Mouse (Mus musculus): ENCODE results near the gene Zfp212. TPM values are rescaled to one million over a fixed set of nuclear protein-coding genes. Genes with fewer than 3 reads are reported as not detected.

Zfp212 gene
- polyA plus RNA-seq, 1 experiment from 2014 or later = 21.0 TPM

DNA sequence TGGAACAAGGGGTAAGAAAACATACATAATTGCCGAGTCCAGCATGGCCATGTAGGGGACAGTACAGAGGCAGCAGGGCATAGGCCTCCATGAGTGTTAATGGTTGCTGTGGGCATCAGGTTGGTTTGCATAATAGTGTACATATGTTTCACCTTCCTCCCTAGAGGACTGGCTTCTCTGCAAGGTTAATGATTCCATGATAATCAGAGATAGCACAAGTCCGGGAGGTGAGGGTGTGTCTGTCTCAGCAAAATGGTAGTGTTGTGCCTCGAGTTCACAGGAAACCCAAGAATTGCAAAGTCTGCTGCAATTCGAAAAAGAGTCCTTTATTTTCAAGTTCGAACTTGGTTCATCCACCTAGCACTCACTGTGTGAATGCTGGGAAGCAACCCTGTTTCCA is 3.2 kb upstream of the Zfp212 start:
- no peaks in the 10 kb centered on the region for H3K9me3 ChIP-seq (ENCODE audit: control insufficient read depth, low read length)
- H3K9ac ChIP-seq (replicated peaks; ENCODE audit: low read depth, low read length) = no peak overlapping the region
- H3K4me1 ChIP-seq (replicated peaks; ENCODE audit: control insufficient read depth, insufficient read depth, low read length) = peaks cover 10% of the 10 kb centered on the region
- H3K36me3 ChIP-seq (ENCODE audit: control insufficient read depth, insufficient read depth) = no peaks in the 10 kb centered on the region
- ATAC-seq = no peak
- H3K4me3 ChIP-seq (replicated peaks; ENCODE audit: low read length) = no peak overlapping the region
- WGBS = 79% methylated on average over 5 of the region's 5 CpGs
- no peaks in the 10 kb centered on the region for H3K27me3 ChIP-seq (replicated peaks; ENCODE audit: control insufficient read depth, insufficient read depth, low read length)
- H3K4me2 ChIP-seq (ENCODE audit: low read length) = no peak overlapping the region
- no peak overlapping the region for H3K27ac ChIP-seq (ENCODE audit: low read length)

DNA sequence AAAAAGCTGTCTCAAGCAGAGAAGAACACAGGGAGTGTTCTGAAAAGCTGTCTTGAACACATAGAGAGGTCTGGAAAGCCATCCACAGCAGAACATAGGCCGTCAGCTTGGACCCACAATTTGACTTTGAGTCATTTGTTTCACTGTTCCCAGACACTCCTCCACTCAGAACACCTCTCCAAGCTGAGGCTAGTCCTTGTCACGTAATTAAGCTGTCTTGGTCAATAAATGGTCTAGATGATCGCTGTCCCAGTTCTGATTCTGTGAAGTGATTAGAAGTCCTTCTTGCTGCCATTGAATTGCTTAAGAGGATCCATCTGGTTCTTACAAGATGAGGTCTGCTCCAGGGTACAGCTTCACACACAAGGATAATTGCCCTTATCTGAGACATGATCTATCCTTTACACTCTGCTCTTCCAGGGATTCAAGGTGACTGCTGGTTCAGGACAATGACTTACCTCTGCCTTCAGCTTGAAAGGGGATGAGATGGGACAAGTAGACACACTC is 1.5 kb upstream of the Zfp212 start:
- H3K4me2 ChIP-seq (ENCODE audit: low read length) = no peak overlapping the region
- no peak overlapping the region for H3K4me3 ChIP-seq (replicated peaks; ENCODE audit: low read length)
- ATAC-seq = no peak
- no peaks in the 10 kb centered on the region for H3K9me3 ChIP-seq (ENCODE audit: control insufficient read depth, low read length)
- H3K27ac ChIP-seq (ENCODE audit: low read length) = no peak overlapping the region
- no peaks in the 10 kb centered on the region for H3K27me3 ChIP-seq (replicated peaks; ENCODE audit: control insufficient read depth, insufficient read depth, low read length)
- H3K4me1 ChIP-seq (replicated peaks; ENCODE audit: control insufficient read depth, insufficient read depth, low read length) = peaks cover 12% of the 10 kb centered on the region
- no peak overlapping the region for H3K9ac ChIP-seq (replicated peaks; ENCODE audit: low read depth, low read length)
- H3K36me3 ChIP-seq (ENCODE audit: control insufficient read depth, insufficient read depth) = no peaks in the 10 kb centered on the region
- WGBS = 83% methylated on average over 3 of the region's 3 CpGs

DNA sequence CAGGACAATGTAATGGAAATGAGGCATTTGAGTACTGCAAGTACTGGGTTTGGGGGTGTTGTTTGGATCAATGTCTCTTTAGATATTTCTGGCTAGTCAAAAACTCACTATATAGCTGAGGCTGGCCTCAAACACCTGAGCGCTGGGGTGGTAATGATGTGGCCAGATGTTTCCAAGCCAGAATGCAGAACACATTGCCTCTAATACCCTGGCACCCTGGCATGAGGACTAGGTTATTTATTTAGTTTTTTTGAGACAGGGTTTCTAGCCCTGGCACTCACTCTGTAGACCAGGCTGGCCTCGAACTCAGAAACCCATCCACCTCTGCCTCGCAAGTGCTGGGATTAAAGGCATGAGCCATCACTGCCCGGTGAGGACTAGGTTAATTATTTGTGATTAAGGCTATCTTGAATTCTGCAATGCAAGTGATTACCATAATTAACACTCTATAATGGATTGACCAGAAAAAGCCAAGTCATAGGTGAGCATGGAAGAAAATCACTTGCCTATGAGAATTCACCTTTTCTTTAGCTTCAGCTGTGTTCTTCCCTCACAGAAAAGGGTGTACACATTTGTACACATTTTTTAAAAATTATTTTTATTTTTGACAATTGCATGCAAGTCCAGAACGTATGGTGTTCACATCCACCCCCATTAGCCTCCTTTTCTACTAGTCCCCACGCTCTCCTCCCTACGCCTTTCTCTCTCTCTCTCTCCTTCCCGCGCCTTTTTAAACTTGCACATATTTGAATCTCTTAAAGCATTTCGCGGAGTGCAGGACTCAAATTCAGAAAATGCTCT is 430 bp upstream of the Zfp212 start:
- no peaks in the 10 kb centered on the region for H3K36me3 ChIP-seq (ENCODE audit: control insufficient read depth, insufficient read depth)
- H3K9ac ChIP-seq (replicated peaks; ENCODE audit: low read depth, low read length) = peak overlapping the region; percentile 82
- peak overlapping the region; percentile 54 for H3K4me2 ChIP-seq (ENCODE audit: low read length)
- H3K27me3 ChIP-seq (replicated peaks; ENCODE audit: control insufficient read depth, insufficient read depth, low read length) = no peaks in the 10 kb centered on the region
- H3K27ac ChIP-seq (ENCODE audit: low read length) = peak overlapping the region; percentile 96
- peak overlapping the region; percentile 81 for H3K4me3 ChIP-seq (replicated peaks; ENCODE audit: low read length)
- peaks cover 12% of the 10 kb centered on the region for H3K4me1 ChIP-seq (replicated peaks; ENCODE audit: control insufficient read depth, insufficient read depth, low read length)
- 24% methylated on average over 11 of the region's 11 CpGs for WGBS
- no peak for ATAC-seq
- H3K9me3 ChIP-seq (ENCODE audit: control insufficient read depth, low read length) = no peaks in the 10 kb centered on the region

DNA sequence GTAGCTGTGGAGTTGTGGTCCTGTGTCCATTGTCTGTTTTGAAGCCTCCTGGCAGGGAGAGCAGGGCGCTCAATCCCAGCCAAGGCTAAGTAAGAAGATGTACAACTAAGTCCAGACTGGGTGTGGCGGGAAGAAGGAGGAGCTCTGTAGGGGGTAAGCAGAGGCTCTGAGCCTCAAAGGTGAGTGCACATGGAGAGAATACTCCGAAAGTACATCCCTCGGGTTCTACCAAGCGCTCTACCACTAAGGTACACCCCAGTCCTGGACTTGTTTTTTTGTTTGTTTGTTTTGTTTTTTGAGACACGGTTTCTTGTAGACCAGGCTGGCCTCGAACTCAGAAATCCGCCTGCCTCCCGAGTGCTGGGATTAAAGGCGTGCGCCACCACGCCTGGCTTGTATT is 22.2 kb downstream of the Zfp212 start:
- Histone ChIP-seq H3K4me2 (ENCODE audit: low read length) (peak overlapping the region; percentile 78), H3K4me3 (replicated peaks; ENCODE audit: low read length) (peak overlapping the region; percentile 44), H3K27me3 (replicated peaks; ENCODE audit: control insufficient read depth, insufficient read depth, low read length) (no peaks in the 10 kb centered on the region), H3K4me1 (replicated peaks; ENCODE audit: control insufficient read depth, insufficient read depth, low read length) (peaks cover 7% of the 10 kb centered on the region), H3K27ac (ENCODE audit: low read length) (no peak overlapping the region), H3K9ac (replicated peaks; ENCODE audit: low read depth, low read length) (no peak overlapping the region), H3K36me3 (ENCODE audit: control insufficient read depth, insufficient read depth) (no peaks in the 10 kb centered on the region), H3K9me3 (ENCODE audit: control insufficient read depth, low read length) (no peaks in the 10 kb centered on the region)
- ATAC-seq = no peak; the same call in 1 of the 2 replicates
- WGBS = 51% methylated on average over 12 of the region's 12 CpGs

DNA sequence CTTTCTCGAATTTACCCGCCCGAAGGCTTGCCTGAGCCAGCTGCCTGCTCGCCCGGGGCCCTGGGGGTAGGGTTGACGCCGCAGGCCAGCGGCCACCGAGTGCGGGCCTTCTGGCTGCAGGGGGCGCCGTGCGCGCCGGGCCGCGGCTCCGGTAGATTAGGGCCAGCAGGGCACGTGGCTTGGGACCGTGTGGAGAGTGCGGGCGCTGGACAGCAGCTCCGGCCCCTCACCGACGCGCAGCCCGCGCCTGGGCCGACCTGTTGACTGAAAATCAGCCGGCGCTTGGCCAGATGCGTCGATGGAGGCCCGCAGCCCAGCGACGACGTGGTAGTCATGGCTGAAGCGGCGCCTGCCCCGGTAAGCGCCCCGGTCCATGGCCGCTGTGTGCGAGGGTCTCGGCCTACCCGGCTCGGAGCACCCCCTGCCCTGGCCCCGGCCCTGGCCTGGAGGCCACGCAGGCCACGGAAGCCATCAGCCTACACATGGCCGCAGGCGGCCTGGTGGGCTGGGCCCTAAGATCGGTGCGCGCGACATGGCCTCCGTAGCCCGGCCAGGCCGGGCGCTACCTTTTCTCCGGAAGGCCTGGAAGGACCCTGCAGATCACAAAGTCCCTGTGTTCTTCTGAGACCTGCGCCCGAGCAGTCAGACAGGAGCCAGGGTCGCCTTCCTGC is 22.9 kb downstream of the Zfp212 start:
- H3K4me2 ChIP-seq (ENCODE audit: low read length) = peak overlapping the region; percentile 78
- H3K4me3 ChIP-seq (replicated peaks; ENCODE audit: low read length) = peak overlapping the region; percentile 44
- ATAC-seq = peak; percentile 85
- H3K27me3 ChIP-seq (replicated peaks; ENCODE audit: control insufficient read depth, insufficient read depth, low read length) = no peaks in the 10 kb centered on the region
- H3K27ac ChIP-seq (ENCODE audit: low read length) = 0 out of 2 replicates have a peak overlapping the region, but pooled peaks have one; percentile 9
- H3K9ac ChIP-seq (replicated peaks; ENCODE audit: low read depth, low read length) = peak overlapping the region; percentile 65
- 9% methylated on average over 63 of the region's 64 CpGs for WGBS
- peaks cover 7% of the 10 kb centered on the region for H3K4me1 ChIP-seq (replicated peaks; ENCODE audit: control insufficient read depth, insufficient read depth, low read length)
- no peaks in the 10 kb centered on the region for H3K9me3 ChIP-seq (ENCODE audit: control insufficient read depth, low read length)
- H3K36me3 ChIP-seq (ENCODE audit: control insufficient read depth, insufficient read depth) = no peaks in the 10 kb centered on the region

DNA sequence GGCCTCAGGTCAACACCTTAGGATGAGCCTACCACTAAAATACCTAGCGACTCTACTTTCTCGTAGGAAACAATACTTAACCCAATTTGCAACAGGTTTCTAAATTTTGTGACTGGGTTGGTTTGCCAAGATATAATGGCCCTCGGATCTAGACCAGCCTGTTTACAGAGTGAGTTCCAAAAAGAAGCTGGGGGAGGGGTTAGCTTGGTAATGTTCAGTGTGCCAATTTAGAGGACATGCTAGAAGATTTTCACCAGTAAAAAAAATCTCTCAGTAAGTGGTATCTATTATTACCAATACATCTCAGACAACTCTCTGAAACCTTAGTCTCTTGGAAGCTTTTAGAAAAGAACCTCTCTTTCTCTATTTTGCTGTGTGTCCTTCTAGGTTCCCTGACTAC is 23.4 kb downstream of the Zfp212 start:
- no peaks in the 10 kb centered on the region for H3K9me3 ChIP-seq (ENCODE audit: control insufficient read depth, low read length)
- no peak for ATAC-seq
- WGBS = 80% methylated on average over 3 of the region's 3 CpGs
- H3K27me3 ChIP-seq (replicated peaks; ENCODE audit: control insufficient read depth, insufficient read depth, low read length) = no peaks in the 10 kb centered on the region
- H3K4me2 ChIP-seq (ENCODE audit: low read length) = peak overlapping the region; percentile 78
- H3K27ac ChIP-seq (ENCODE audit: low read length) = no peak overlapping the region
- peak overlapping the region; percentile 44; the same call in 1 of the 2 replicates for H3K4me3 ChIP-seq (replicated peaks; ENCODE audit: low read length)
- peaks cover 7% of the 10 kb centered on the region for H3K4me1 ChIP-seq (replicated peaks; ENCODE audit: control insufficient read depth, insufficient read depth, low read length)
- no peak overlapping the region; the same call in 1 of the 2 replicates for H3K9ac ChIP-seq (replicated peaks; ENCODE audit: low read depth, low read length)
- no peaks in the 10 kb centered on the region for H3K36me3 ChIP-seq (ENCODE audit: control insufficient read depth, insufficient read depth)

DNA sequence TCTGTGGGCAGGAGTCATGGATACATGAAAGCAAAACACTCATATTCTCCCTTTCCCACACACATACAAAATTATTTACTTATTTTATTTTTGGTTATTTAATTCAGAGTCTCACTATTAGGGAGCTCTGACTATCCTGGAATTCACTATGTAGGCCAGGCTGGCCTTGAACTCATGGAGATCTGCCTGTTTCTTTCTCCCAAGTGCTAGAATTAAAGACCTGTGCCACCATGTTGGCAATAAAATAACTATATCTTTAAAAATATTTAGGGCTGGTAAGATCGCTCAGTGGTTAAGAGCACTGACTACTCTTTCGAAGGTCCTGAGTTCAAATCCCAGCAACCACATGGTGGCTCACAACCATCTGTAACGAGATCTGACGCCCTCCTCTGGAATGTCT is 27.1 kb downstream of the Zfp212 start:
- 94% methylated on average over 4 of the region's 4 CpGs for WGBS
- no peak for ATAC-seq
- no peaks in the 10 kb centered on the region for H3K27me3 ChIP-seq (replicated peaks; ENCODE audit: control insufficient read depth, insufficient read depth, low read length)

DNA sequence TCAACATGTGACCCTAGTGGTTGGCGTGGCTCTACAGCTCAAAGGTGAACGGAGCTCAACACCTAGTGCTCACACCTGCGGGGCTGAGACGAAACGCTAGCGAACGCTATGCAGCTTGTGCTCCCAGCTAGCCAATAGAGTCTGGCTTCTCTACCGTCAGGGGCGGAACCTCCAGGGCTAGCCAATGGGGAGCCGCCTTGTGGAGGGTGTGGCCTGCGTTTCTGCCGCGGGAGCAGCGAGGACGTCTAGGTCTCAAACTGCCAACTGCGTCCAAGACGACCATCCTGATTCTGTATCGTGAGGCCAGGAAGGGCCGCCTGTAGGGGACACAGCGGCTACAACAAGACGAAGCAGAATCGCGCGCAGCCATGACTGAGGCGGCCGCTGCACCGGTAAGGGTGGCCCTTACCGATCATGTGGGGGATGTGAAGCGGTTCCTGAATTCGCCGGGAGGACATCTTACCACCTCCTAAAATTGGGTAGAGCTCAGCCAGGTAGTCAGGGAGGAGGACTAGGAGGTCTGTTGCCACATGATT is 33.0 kb downstream of the Zfp212 start, which contains the start of gene Zfp956:
TSS of gene Zfp956 (plus strand) at position 200 of the 536 bp plus-strand sequence.
- Histone ChIP-seq H3K27ac (ENCODE audit: low read length) (peak within 1 kb of the TSS; percentile 63), H3K36me3 (ENCODE audit: control insufficient read depth, insufficient read depth) (0 out of 2 replicates have a peak, but pooled peaks cover 2% of the 10 kb centered on the region), H3K4me2 (ENCODE audit: low read length) (peak within 1 kb of the TSS; percentile 85), H3K4me1 (replicated peaks; ENCODE audit: control insufficient read depth, insufficient read depth, low read length) (peaks cover 11% of the 10 kb centered on the region), H3K9me3 (ENCODE audit: control insufficient read depth, low read length) (no peaks in the 10 kb centered on the region), H3K27me3 (replicated peaks; ENCODE audit: control insufficient read depth, insufficient read depth, low read length) (no peaks in the 10 kb centered on the region), H3K9ac (replicated peaks; ENCODE audit: low read depth, low read length) (peak within 1 kb of the TSS; percentile 75), H3K4me3 (replicated peaks; ENCODE audit: low read length) (peak within 1 kb of the TSS; percentile 71)
- WGBS = under 1% methylated on average over 31 of the region's 31 CpGs
- ATAC-seq = peak; percentile 100

More for the DNA sequence above, 27.1 kb downstream of the Zfp212 start:
- Histone ChIP-seq H3K4me3 (replicated peaks; ENCODE audit: low read length) (no peak overlapping the region), H3K36me3 (ENCODE audit: control insufficient read depth, insufficient read depth) (no peaks in the 10 kb centered on the region), H3K9me3 (ENCODE audit: control insufficient read depth, low read length) (no peaks in the 10 kb centered on the region), H3K4me2 (ENCODE audit: low read length) (no peak overlapping the region), H3K4me1 (replicated peaks; ENCODE audit: control insufficient read depth, insufficient read depth, low read length) (peaks cover 7% of the 10 kb centered on the region), H3K9ac (replicated peaks; ENCODE audit: low read depth, low read length) (no peak overlapping the region), H3K27ac (ENCODE audit: low read length) (no peak overlapping the region)

DNA sequence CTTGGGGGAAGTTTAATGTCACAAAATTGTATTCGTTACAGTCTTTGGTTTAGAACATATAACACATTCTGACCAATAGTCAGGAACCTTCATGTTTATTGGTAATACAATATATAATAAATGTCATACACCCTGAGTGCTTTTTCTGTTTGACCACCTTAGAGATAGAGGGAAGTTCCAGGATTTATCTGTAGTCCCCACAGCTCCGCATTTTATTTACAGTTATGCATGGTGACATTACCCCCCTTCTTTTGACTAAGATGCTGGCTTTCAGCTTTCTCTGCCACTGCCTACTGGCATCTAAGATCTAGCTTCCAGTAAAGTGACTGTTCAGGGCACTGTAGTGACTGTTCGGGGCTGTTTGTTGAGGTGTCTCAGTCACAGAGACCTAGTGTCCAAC is 34.1 kb downstream of the Zfp212 start:
- peak overlapping the region; percentile 85 for H3K4me2 ChIP-seq (ENCODE audit: low read length)
- no peaks in the 10 kb centered on the region for H3K27me3 ChIP-seq (replicated peaks; ENCODE audit: control insufficient read depth, insufficient read depth, low read length)
- H3K9ac ChIP-seq (replicated peaks; ENCODE audit: low read depth, low read length) = no peak overlapping the region
- H3K4me1 ChIP-seq (replicated peaks; ENCODE audit: control insufficient read depth, insufficient read depth, low read length) = peaks cover 11% of the 10 kb centered on the region
- H3K4me3 ChIP-seq (replicated peaks; ENCODE audit: low read length) = no peak overlapping the region; the same call in 1 of the 2 replicates
- H3K27ac ChIP-seq (ENCODE audit: low read length) = no peak overlapping the region
- no peak for ATAC-seq
- 91% methylated on average over 3 of the region's 3 CpGs for WGBS
- no peaks in the 10 kb centered on the region for H3K9me3 ChIP-seq (ENCODE audit: control insufficient read depth, low read length)
- 0 out of 2 replicates have a peak, but pooled peaks cover 5% of the 10 kb centered on the region for H3K36me3 ChIP-seq (ENCODE audit: control insufficient read depth, insufficient read depth)
